Mouse (Mus musculus): ENCODE data around the gene Cnn2. TPM values are rescaled to one million over a fixed set of nuclear protein-coding genes. Genes with fewer than 3 reads are reported as not detected.
"Not testable (repeated sequence)": the region's sequence is repeated elsewhere in the genome, so short reads cannot be mapped to it uniquely, and the experiment has no call there.

The Cnn2 gene
- total and polyA plus RNA-seq, 2 experiments from 2014 or later = 16.4 to 17.2 TPM

DNA sequence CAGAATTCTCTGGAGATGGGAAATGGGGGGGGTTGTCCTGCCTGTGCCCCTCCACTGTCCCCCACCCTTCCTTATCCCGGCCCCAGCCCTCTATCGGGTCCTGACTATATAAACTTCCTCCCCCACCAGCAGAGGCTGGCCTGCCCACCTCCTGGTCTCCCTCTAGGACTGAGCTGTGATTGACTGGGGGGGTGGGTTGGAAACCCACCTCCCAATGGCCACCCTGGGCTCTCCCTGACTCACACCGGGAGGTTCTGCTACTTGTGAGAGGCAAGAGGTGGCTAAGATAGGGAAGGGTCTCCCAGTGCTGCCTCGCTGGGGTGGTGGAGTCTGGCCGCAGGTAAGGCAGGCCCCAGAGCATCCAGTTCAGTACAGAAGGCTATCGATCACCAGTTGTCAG lies 40.9 kb upstream of the Cnn2 start:
- Histone ChIP-seq H3K4me1 (ENCODE audit: insufficient read depth, low read length) (no peaks in the 10 kb centered on the region), H3K4me3 (ENCODE audit: low read length) (no peak overlapping the region), H3K4me2 (ENCODE audit: low read depth, low read length) (no peak overlapping the region), H3K9me3 (ENCODE audit: low read length) (no peaks in the 10 kb centered on the region), H3K36me3 (ENCODE audit: insufficient read depth, low read length) (peaks cover 11% of the 10 kb centered on the region; the same call in 1 of the 2 replicates), H3K27me3 (ENCODE audit: insufficient read depth, low read length) (no peaks in the 10 kb centered on the region), H3K27ac (no peak overlapping the region), H3K9ac (replicated peaks; ENCODE audit: low read length) (no peak overlapping the region)
- WGBS = 85% methylated on average over 6 of the region's 6 CpGs
- DNase-seq (ENCODE audit: low spot score) (no peak), ATAC-seq (no peak)
- no peak for TF ChIP-seq CTCF (IDR thresholded peaks at IDR 0.05; ENCODE audit: low read depth)

DNA sequence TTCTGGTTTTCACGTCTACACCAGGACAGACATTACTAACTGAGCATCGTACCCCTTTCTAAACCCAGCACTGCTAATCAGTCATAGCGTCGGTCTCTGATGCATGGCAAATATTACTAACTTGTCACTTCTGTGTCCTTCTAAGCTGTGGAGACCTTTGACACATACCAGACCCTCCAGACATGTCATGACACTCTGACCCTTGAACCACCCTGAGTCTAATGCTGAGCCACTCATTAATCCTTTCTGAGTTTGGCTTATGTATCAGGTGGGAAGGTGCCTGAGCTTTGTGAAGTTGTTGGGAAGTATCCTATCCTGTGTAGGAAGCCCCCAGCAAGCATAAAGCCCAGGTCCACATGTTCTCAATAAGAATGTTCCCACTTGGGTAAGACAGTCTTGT lies 38.5 kb upstream of the Cnn2 start:
- DNase-seq (ENCODE audit: low spot score) (no peak), ATAC-seq (no peak)
- no peaks in the 10 kb centered on the region for H3K27me3 ChIP-seq (ENCODE audit: insufficient read depth, low read length)
- 92% methylated on average over 4 of the region's 4 CpGs for WGBS
- TF ChIP-seq CTCF (IDR thresholded peaks at IDR 0.05; ENCODE audit: low read depth) = no peak
- no peak overlapping the region for H3K4me2 ChIP-seq (ENCODE audit: low read depth, low read length)
- peaks cover 19% of the 10 kb centered on the region for H3K36me3 ChIP-seq (ENCODE audit: insufficient read depth, low read length)
- no peaks in the 10 kb centered on the region for H3K4me1 ChIP-seq (ENCODE audit: insufficient read depth, low read length)
- no peak overlapping the region for H3K27ac ChIP-seq
- H3K9me3 ChIP-seq (ENCODE audit: low read length) = no peaks in the 10 kb centered on the region
- H3K4me3 ChIP-seq (ENCODE audit: low read length) = no peak overlapping the region
- no peak overlapping the region for H3K9ac ChIP-seq (replicated peaks; ENCODE audit: low read length)

DNA sequence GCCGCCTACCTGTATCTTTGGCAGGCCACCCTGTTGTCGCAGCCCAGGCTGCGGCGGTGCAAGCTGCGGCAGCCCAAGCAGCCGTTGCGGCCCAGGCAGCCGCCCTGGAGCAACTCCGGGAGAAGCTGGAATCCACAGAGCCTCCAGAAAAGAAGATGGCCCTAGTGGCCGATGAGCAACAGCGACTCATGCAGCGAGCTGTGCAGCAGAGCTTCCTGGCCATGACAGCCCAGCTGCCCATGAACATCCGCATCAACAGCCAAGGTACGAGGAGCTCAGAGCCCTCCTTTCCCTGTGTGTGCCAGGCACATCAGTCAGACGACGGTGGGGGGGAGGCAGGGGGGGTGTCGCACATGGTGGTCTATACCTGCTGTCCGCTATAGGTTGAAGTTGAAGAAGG lies 37.7 kb upstream of the Cnn2 start:
- Histone ChIP-seq H3K4me3 (ENCODE audit: low read length) (no peak overlapping the region), H3K4me2 (ENCODE audit: low read depth, low read length) (no peak overlapping the region), H3K9me3 (ENCODE audit: low read length) (no peaks in the 10 kb centered on the region), H3K4me1 (ENCODE audit: insufficient read depth, low read length) (no peaks in the 10 kb centered on the region), H3K9ac (replicated peaks; ENCODE audit: low read length) (no peak overlapping the region), H3K27me3 (ENCODE audit: insufficient read depth, low read length) (no peaks in the 10 kb centered on the region), H3K36me3 (ENCODE audit: insufficient read depth, low read length) (peaks cover 19% of the 10 kb centered on the region), H3K27ac (no peak overlapping the region)
- DNase-seq (ENCODE audit: low spot score) = no peak
- 80% methylated on average over 18 of the region's 18 CpGs for WGBS
- no peak for TF ChIP-seq CTCF (IDR thresholded peaks at IDR 0.05; ENCODE audit: low read depth)
- no peak for ATAC-seq

DNA sequence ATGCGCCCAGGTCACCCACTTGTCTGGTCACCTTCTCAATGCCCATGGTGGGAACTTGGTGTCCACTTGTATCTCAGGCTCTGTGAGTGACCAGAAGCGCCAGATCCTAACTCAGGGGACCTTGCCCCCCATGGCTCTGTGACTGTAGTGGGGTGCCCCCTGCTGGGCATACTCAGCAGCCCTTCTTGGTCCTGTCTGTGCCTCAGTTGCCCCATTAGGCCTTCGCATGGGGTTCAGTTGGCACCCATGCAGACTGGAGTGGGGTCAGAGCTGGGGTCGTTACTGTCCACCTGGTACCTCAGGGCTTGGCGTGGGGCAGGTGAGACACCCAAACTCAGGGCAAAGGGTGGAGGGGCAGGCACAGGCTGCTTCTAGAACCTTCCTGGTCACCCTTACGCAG lies 34.4 kb upstream of the Cnn2 start:
- DNase-seq (ENCODE audit: low spot score) = no peak
- H3K4me2 ChIP-seq (ENCODE audit: low read depth, low read length) = no peak overlapping the region
- 81% methylated on average over 6 of the region's 6 CpGs for WGBS

DNA sequence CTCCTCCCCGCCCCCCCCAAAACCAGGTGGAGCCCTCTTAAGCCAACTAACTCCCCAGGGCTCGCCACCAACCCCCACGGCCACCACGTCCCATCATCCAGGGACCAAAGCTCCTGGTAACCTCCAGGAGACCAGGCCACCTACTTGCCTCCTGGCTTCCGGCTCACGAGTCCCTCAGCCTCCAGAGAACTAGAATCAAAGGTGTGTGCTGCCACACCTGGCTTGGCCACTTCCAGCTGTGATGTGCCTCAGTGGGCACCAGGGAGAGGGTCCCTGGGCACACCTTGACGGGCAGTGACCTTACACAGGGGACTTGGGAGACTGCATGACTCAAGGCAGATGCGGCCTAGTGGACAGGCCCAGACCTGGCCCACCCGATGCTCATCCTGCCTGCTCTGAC lies 32.7 kb upstream of the Cnn2 start:
- no peak overlapping the region for H3K27ac ChIP-seq
- H3K9me3 ChIP-seq (ENCODE audit: low read length) = no peaks in the 10 kb centered on the region
- peaks cover 14% of the 10 kb centered on the region for H3K36me3 ChIP-seq (ENCODE audit: insufficient read depth, low read length)
- peaks cover 2% of the 10 kb centered on the region; the same call in 1 of the 2 replicates for H3K4me1 ChIP-seq (ENCODE audit: insufficient read depth, low read length)
- DNase-seq (ENCODE audit: low spot score) = no peak
- H3K4me2 ChIP-seq (ENCODE audit: low read depth, low read length) = no peak overlapping the region
- ATAC-seq = no peak
- H3K9ac ChIP-seq (replicated peaks; ENCODE audit: low read length) = no peak overlapping the region
- H3K4me3 ChIP-seq (ENCODE audit: low read length) = no peak overlapping the region
- H3K27me3 ChIP-seq (ENCODE audit: insufficient read depth, low read length) = no peaks in the 10 kb centered on the region
- WGBS = 74% methylated on average over 9 of the region's 9 CpGs
- no peak for TF ChIP-seq CTCF (IDR thresholded peaks at IDR 0.05; ENCODE audit: low read depth)

More for the DNA sequence above, 34.4 kb upstream of the Cnn2 start:
- Histone ChIP-seq H3K4me3 (ENCODE audit: low read length) (no peak overlapping the region), H3K27me3 (ENCODE audit: insufficient read depth, low read length) (no peaks in the 10 kb centered on the region), H3K4me1 (ENCODE audit: insufficient read depth, low read length) (no peaks in the 10 kb centered on the region), H3K36me3 (ENCODE audit: insufficient read depth, low read length) (peaks cover 19% of the 10 kb centered on the region), H3K9me3 (ENCODE audit: low read length) (no peaks in the 10 kb centered on the region), H3K9ac (replicated peaks; ENCODE audit: low read length) (no peak overlapping the region), H3K27ac (no peak overlapping the region)
- peak; percentile 58 for TF ChIP-seq CTCF (IDR thresholded peaks at IDR 0.05; ENCODE audit: low read depth)
- no peak for ATAC-seq

DNA sequence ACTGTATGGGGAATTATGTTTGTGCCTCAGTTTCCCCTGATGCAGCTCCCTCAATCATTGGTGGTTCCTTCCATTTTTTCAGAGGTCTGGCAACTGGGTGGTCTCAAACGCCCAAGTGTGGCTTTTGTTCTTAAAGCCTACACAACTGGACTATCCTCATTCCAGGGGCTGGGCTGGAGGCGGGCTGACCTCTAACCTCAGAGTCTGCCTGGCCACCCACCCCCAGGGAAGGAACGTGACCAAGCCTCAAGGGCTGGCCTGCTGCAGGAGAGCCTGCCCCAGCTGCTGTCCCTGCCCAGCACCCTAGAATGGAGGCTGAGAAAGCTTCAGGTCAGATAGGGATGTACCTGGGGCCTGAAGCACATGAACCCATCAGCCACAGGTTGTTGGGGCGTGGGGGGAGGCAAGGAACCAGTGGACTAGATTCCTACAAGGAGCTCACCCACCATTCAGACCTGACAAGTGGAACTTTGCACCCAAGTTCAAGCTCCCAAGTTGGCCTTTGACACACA lies 31.7 kb upstream of the Cnn2 start:
- Histone ChIP-seq H3K9me3 (ENCODE audit: low read length) (no peaks in the 10 kb centered on the region), H3K27ac (no peak overlapping the region), H3K4me3 (ENCODE audit: low read length) (no peak overlapping the region), H3K27me3 (ENCODE audit: insufficient read depth, low read length) (no peaks in the 10 kb centered on the region), H3K36me3 (ENCODE audit: insufficient read depth, low read length) (peaks cover 9% of the 10 kb centered on the region), H3K4me1 (ENCODE audit: insufficient read depth, low read length) (peaks cover 5% of the 10 kb centered on the region; the same call in 1 of the 2 replicates), H3K9ac (replicated peaks; ENCODE audit: low read length) (no peak overlapping the region), H3K4me2 (ENCODE audit: low read depth, low read length) (no peak overlapping the region)
- no peak for DNase-seq (ENCODE audit: low spot score)
- 20% methylated on average over 4 of the region's 4 CpGs for WGBS
- TF ChIP-seq CTCF (IDR thresholded peaks at IDR 0.05; ENCODE audit: low read depth) = no peak
- ATAC-seq = no peak

DNA sequence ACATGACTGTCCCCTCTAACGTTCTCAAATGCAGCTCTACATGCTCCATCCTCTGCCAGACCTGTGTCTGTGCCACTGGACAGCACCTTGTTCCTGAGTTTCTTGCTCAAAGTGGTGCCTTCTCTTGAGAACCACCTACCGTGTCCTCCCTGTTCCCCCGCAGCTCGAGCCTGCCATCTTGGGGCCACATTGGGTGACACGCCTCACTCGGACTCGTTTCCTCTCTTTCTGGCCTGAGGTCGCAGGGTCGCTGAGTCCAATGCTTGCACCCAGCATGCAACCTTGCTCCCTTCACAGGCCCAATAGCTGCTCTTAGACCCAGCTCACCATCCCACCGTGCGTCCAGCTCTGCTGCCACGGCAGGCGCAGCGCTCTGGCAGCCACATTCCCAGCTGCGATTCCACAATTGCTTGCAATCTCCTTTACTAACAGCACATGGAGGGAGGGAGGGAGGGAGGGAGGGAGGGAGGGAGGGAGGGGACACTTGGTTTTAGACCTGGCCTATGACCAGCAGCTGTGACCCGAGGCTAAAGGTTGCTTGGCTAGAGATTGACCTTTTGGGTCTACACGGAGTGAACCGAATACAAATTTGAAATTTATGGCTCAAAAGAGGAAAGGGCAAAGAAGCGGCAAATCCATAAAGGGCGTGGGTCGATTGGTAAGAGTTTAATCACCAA lies 30.1 kb upstream of the Cnn2 start:
- ATAC-seq (no peak), DNase-seq (ENCODE audit: low spot score) (peak; percentile 61)
- no peak overlapping the region for H3K4me3 ChIP-seq (ENCODE audit: low read length)
- WGBS = 11% methylated on average over 21 of the region's 21 CpGs
- H3K27me3 ChIP-seq (ENCODE audit: insufficient read depth, low read length) = no peaks in the 10 kb centered on the region
- H3K36me3 ChIP-seq (ENCODE audit: insufficient read depth, low read length) = peaks cover under 1% of the 10 kb centered on the region; the same call in 1 of the 2 replicates
- no peak overlapping the region for H3K27ac ChIP-seq
- H3K4me1 ChIP-seq (ENCODE audit: insufficient read depth, low read length) = peaks cover 5% of the 10 kb centered on the region; the same call in 1 of the 2 replicates
- TF ChIP-seq CTCF (IDR thresholded peaks at IDR 0.05; ENCODE audit: low read depth) = peak; percentile 92
- H3K9ac ChIP-seq (replicated peaks; ENCODE audit: low read length) = no peak overlapping the region
- no peak overlapping the region for H3K4me2 ChIP-seq (ENCODE audit: low read depth, low read length)
- H3K9me3 ChIP-seq (ENCODE audit: low read length) = no peaks in the 10 kb centered on the region

DNA sequence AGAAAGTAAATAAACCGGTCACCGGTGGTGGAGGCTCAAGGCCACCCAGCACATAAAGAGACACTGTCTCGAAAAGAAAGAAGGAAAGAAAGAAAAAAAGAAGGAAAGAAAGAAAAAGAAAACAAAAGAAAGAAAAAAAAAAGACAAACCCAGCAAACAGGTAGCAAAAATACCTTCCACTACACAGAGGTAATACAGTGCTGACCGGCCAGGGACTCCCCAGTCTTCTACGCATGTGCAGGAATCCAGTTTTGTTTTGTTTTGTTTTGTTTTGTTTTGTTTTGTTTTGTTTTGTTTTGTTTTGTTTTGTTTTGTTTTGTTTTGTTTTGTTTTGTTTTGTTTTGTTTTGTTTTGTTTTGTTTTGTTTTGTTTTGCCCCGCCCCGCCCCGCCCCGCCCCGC lies 29.0 kb upstream of the Cnn2 start:
- ATAC-seq; H3K27ac ChIP-seq; H3K4me3 ChIP-seq (ENCODE audit: low read length); H3K9me3 ChIP-seq (ENCODE audit: low read length); H3K4me1 ChIP-seq (ENCODE audit: insufficient read depth, low read length); H3K36me3 ChIP-seq (ENCODE audit: insufficient read depth, low read length); DNase-seq (ENCODE audit: low spot score); H3K27me3 ChIP-seq (ENCODE audit: insufficient read depth, low read length); H3K9ac ChIP-seq (replicated peaks; ENCODE audit: low read length): not testable (repeated sequence)
- 36% methylated on average over 10 of the region's 10 CpGs for WGBS
- H3K4me2 ChIP-seq (ENCODE audit: low read depth, low read length) = peak overlapping the region; percentile 73

Data from hindbrain, postnatal 0 days (tissue).